Mouse (Mus musculus) CH12.LX (cell line): ENCODE data around the gene Zfp36. TPM values are rescaled to one million over a fixed set of nuclear protein-coding genes. Genes with fewer than 3 reads are reported as not detected.

Experiments
- DNase-seq: peaks from one replicate; pipeline ENCODE4 v3.0.0-alpha.2; 2013; ENCODE audit errors: extremely low read depth
- H3K27ac ChIP-seq: 2 replicates; pipeline ENCODE4 v1.5.1; 2012; ENCODE audit warnings: low read depth, mild to moderate bottlenecking, control low read depth, moderate library complexity; ENCODE audit not compliant: insufficient read depth
- H3K27me3 ChIP-seq: replicated peaks from 2 replicates; pipeline ENCODE3; 2012; ENCODE audit warnings: inconsistent platforms
- H3K36me3 ChIP-seq, 2 experiments: replicated peaks in 1 of 2; 2 replicates each; pipeline versions ENCODE3 to v1.6.1; 2012; ENCODE audit warnings: inconsistent platforms in 1 of 2, low read length in 1 of 2, mild to moderate bottlenecking in 1 of 2, mixed read lengths in 1 of 2, moderate library complexity in 1 of 2; ENCODE audit not compliant: control insufficient read depth in 1 of 2, insufficient read depth in 1 of 2
- H3K4me1 ChIP-seq, 2 experiments: 2 replicates each; pipeline ENCODE4 v1.6.1; 2012; ENCODE audit warnings: inconsistent platforms in 1 of 2, moderate library complexity in 1 of 2; ENCODE audit not compliant: insufficient read depth in 2 of 2, control insufficient read depth in 1 of 2
- H3K4me2 ChIP-seq: 2 replicates; pipeline ENCODE4 v1.6.1; 2012; ENCODE audit warnings: low read depth, mild to moderate bottlenecking, control low read depth; ENCODE audit not compliant: poor library complexity, insufficient read depth, severe bottlenecking
- H3K4me3 ChIP-seq, 3 experiments: fragments of 150-350 bp in 1 of 3; sonication (generic) in 1 of 3; replicated peaks in 1 of 3; 2 replicates each; pipeline versions ENCODE3 to v1.5.1; 2011 to 2012; ENCODE audit warnings: low read depth in 2 of 3, low read length in 2 of 3, mild to moderate bottlenecking in 2 of 3, moderate library complexity in 2 of 3, control low read depth in 1 of 3, improper control_type of control experiment in 1 of 3, inconsistent platforms in 1 of 3, mixed read lengths in 1 of 3; ENCODE audit not compliant: poor library complexity in 1 of 3
- H3K79me2 ChIP-seq: replicated peaks from 2 replicates; pipeline ENCODE4 v1.6.1; 2012; ENCODE audit warnings: mild to moderate bottlenecking, moderate library complexity; ENCODE audit not compliant: control insufficient read depth, poor library complexity, insufficient read depth, severe bottlenecking; ENCODE audit errors: extremely low read depth
- H3K9ac ChIP-seq: 2 replicates; pipeline ENCODE4 v1.6.1; 2012; ENCODE audit warnings: low read depth, mild to moderate bottlenecking, control low read depth, moderate library complexity; ENCODE audit not compliant: insufficient read depth
- H3K9me3 ChIP-seq: replicated peaks from 2 replicates; pipeline ENCODE3; 2012; ENCODE audit warnings: low read length, inconsistent platforms, mixed read lengths
- CHD1 ChIP-seq: IDR thresholded peaks from 2 replicates; pipeline ENCODE4 v1.6.1; 2012; ENCODE audit warnings: low read depth, low read length, improper control_type of control experiment, inconsistent platforms
- CHD2 ChIP-seq: IDR thresholded peaks from 2 replicates; pipeline ENCODE4 v1.6.1; 2011; ENCODE audit warnings: low read length, improper control_type of control experiment
- CTCF ChIP-seq, 2 experiments: IDR thresholded peaks in 1 of 2; conservative IDR thresholded peaks in 1 of 2; 2 replicates each; pipeline ENCODE4 v1.5.1; 2011 to 2012; ENCODE audit warnings: low read depth in 2 of 2, low read length in 2 of 2, improper control_type of control experiment in 1 of 2, inconsistent platforms in 1 of 2, mild to moderate bottlenecking in 1 of 2, moderate library complexity in 1 of 2
- E2F4 ChIP-seq: IDR thresholded peaks from 2 replicates; pipeline ENCODE4 v1.6.1; 2011; ENCODE audit warnings: low read depth, low read length, improper control_type of control experiment; ENCODE audit not compliant: insufficient replicate concordance
- ELF1 ChIP-seq: IDR thresholded peaks from 2 replicates; pipeline ENCODE4 v1.6.1; 2014; ENCODE audit warnings: low read depth, mild to moderate bottlenecking, inconsistent platforms, low read length, improper control_type of control experiment
- EP300 ChIP-seq: IDR thresholded peaks from 2 replicates; pipeline ENCODE4 v1.6.1; 2011; ENCODE audit warnings: low read length, improper control_type of control experiment
- ETS1 ChIP-seq: conservative IDR thresholded peaks from 2 replicates; pipeline ENCODE4 v1.6.1; 2012; ENCODE audit warnings: low read depth, mild to moderate bottlenecking, inconsistent platforms, low read length, improper control_type of control experiment, moderate library complexity
- HCFC1 ChIP-seq: IDR thresholded peaks from 2 replicates; pipeline ENCODE4 v1.6.1; 2012; ENCODE audit warnings: low read depth, mild to moderate bottlenecking, inconsistent platforms, low read length, improper control_type of control experiment
- IRF4 ChIP-seq: IDR thresholded peaks from 2 replicates; pipeline ENCODE4 v1.6.1; 2014; ENCODE audit warnings: low read depth, mild to moderate bottlenecking, inconsistent platforms, low read length, improper control_type of control experiment
- JUN ChIP-seq: IDR thresholded peaks from 2 replicates; pipeline ENCODE4 v1.6.1; 2011; ENCODE audit warnings: low read depth, mild to moderate bottlenecking, low read length, improper control_type of control experiment, moderate library complexity; ENCODE audit not compliant: insufficient read depth
- KAT2A ChIP-seq: IDR thresholded peaks from 2 replicates; pipeline ENCODE4 v1.6.1; 2012; ENCODE audit warnings: low read length, improper control_type of control experiment, inconsistent platforms; ENCODE audit not compliant: insufficient replicate concordance
- MAFK ChIP-seq: IDR thresholded peaks from 2 replicates; pipeline ENCODE4 v1.6.1; 2011; ENCODE audit warnings: low read length, improper control_type of control experiment; ENCODE audit not compliant: insufficient replicate concordance
- MAX ChIP-seq: IDR thresholded peaks from 2 replicates; pipeline ENCODE4 v1.6.1; 2011; ENCODE audit warnings: low read length, improper control_type of control experiment
- MAZ ChIP-seq: IDR thresholded peaks from 2 replicates; pipeline ENCODE4 v1.6.1; 2012; ENCODE audit warnings: low read depth, mild to moderate bottlenecking, inconsistent platforms, low read length, improper control_type of control experiment, moderate library complexity
- MXI1 ChIP-seq: IDR thresholded peaks from 2 replicates; pipeline ENCODE4 v1.6.1; 2011; ENCODE audit warnings: mild to moderate bottlenecking, low read depth, low read length, improper control_type of control experiment
- MYC ChIP-seq: IDR thresholded peaks from 2 replicates; pipeline ENCODE4 v1.6.1; 2011; ENCODE audit warnings: low read depth, mild to moderate bottlenecking, improper control_type of control experiment, low read length
- NRF1 ChIP-seq: IDR thresholded peaks from 2 replicates; pipeline ENCODE4 v1.6.1; 2014; ENCODE audit warnings: low read depth, mild to moderate bottlenecking, inconsistent platforms, low read length, improper control_type of control experiment, moderate library complexity
- PAX5 ChIP-seq: IDR thresholded peaks from 2 replicates; pipeline ENCODE4 v1.6.1; 2012; ENCODE audit warnings: low read length, inconsistent platforms, mixed read lengths
- POLR2A ChIP-seq: IDR thresholded peaks from 2 replicates; pipeline ENCODE4 v1.6.1; 2011; ENCODE audit warnings: low read depth, mild to moderate bottlenecking, improper control_type of control experiment, low read length
- POLR2AphosphoS2 ChIP-seq: IDR thresholded peaks from 2 replicates; pipeline ENCODE4 v1.6.1; 2011; ENCODE audit warnings: low read depth, low read length, improper control_type of control experiment
- RAD21 ChIP-seq: IDR thresholded peaks from 2 replicates; pipeline ENCODE4 v1.6.1; 2011; ENCODE audit warnings: low read depth, mild to moderate bottlenecking, low read length, improper control_type of control experiment, moderate library complexity
- SMC3 ChIP-seq: IDR thresholded peaks from 2 replicates; pipeline ENCODE4 v1.6.1; 2011; ENCODE audit warnings: low read depth, low read length, improper control_type of control experiment
- TCF12 ChIP-seq: IDR thresholded peaks from 2 replicates; pipeline ENCODE4 v1.6.1; 2014; ENCODE audit warnings: low read depth, mild to moderate bottlenecking, inconsistent platforms, low read length, improper control_type of control experiment
- UBTF ChIP-seq: IDR thresholded peaks from 2 replicates; pipeline ENCODE4 v1.6.1; 2012; ENCODE audit warnings: low read depth, mild to moderate bottlenecking, inconsistent platforms, low read length, improper control_type of control experiment, moderate library complexity
- USF1 ChIP-seq: IDR thresholded peaks from 2 replicates; pipeline ENCODE4 v1.6.1; 2014; ENCODE audit warnings: low read depth, mild to moderate bottlenecking, inconsistent platforms, low read length, improper control_type of control experiment
- USF2 ChIP-seq: conservative IDR thresholded peaks from 2 replicates; pipeline ENCODE4 v1.6.1; 2011; ENCODE audit warnings: low read depth, low read length, improper control_type of control experiment
- ZC3H11A ChIP-seq: IDR thresholded peaks from 2 replicates; pipeline ENCODE4 v1.6.1; 2012; ENCODE audit warnings: low read depth, mild to moderate bottlenecking, inconsistent platforms, low read length, improper control_type of control experiment
- ZKSCAN1 ChIP-seq: IDR thresholded peaks from 2 replicates; pipeline ENCODE4 v1.6.1; 2012; ENCODE audit warnings: low read depth, inconsistent platforms, low read length, improper control_type of control experiment, borderline replicate concordance
- ZMIZ1 ChIP-seq: IDR thresholded peaks from 2 replicates; pipeline ENCODE4 v1.6.1; 2012; ENCODE audit warnings: low read depth, mild to moderate bottlenecking, inconsistent platforms, low read length, improper control_type of control experiment
- dilution Hi-C: fragments of 300-500 bp; cut with MboI; formaldehyde crosslinking; loops from 2 replicates; pipeline ENCODE4 v1.14.3; 2020; ENCODE audit warnings: low sequenced_read_pairs; ENCODE audit not compliant: extremely low pct_unique_long_range_greater_than_20kb, extremely low pct_ligation_motif_present
- in situ Hi-C: fragments of 300-500 bp; cut with MboI; formaldehyde crosslinking; loops from 3 replicates; pipeline ENCODE4 v1.14.3; 2019; ENCODE audit warnings: low sequenced_read_pairs, low pct_ligation_motif_present, low pct_unique_long_range_greater_than_20kb, mixed read lengths
- polyA plus RNA-seq: library from polyadenylated mRNA; unstranded; fragments of >175 nt; gene quantifications from 2 replicates; pipeline ENCODE4 v1.2.1, GENCODE M21; 2012; ENCODE audit warnings: low read depth; ENCODE audit not compliant: insufficient read length
- total RNA-seq, 2 experiments: library from RNA; depleted of rRNA; stranded (reverse); fragments of 300-350 nt in 1 of 2; fragments of >200 nt in 1 of 2; gene quantifications; 2 replicates each; pipeline ENCODE4 v1.2.3; 2012 to 2014

The Zfp36 gene
- total and polyA plus RNA-seq, 3 experiments, result 1.9 to 9.9 (median 2.8) TPM

GRCm38 (mm10) chr7:28417368-28417767 is 37.3 kb upstream of the Zfp36 start:
- H3K36me3 ChIP-seq, result peaks cover 55 to 97% of the 10 kb centered on the region in 2 experiments
- no peak overlapping the region for H3K27ac ChIP-seq
- in situ Hi-C loops (no loop called here), dilution Hi-C loops (no loop called here)
- 0 out of 2 replicates have a peak, but pooled peaks cover 2% of the 10 kb centered on the region for H3K79me2 ChIP-seq
- H3K4me1 ChIP-seq, result no peaks in the 10 kb centered on the region; a peak in 1 of 4 replicates
- no peak overlapping the region for H3K4me2 ChIP-seq
- TF ChIP-seq POLR2AphosphoS2, result no peak
- TF ChIP-seq MYC, result no peak
- peak; percentile 5 for TF ChIP-seq RAD21
- no peak for TF ChIP-seq CHD1
- no peak for TF ChIP-seq ETS1
- no peak for TF ChIP-seq IRF4
- TF ChIP-seq SMC3, result peak; percentile 12; the same call in 1 of the 2 replicates
- TF ChIP-seq MAZ, result no peak
- no peak for TF ChIP-seq ZMIZ1
- peak; percentile 14 to 32; a peak in 3 of 4 replicates for TF ChIP-seq CTCF (conservative IDR thresholded peaks at IDR 0.05 in 1 of 2, IDR thresholded peaks at IDR 0.05 in 1 of 2; ENCODE audit: low read depth in 2 of 2, low read length in 2 of 2)
- H3K27me3 ChIP-seq, result no peaks in the 10 kb centered on the region
- H3K9me3 ChIP-seq, result peaks cover 4% of the 10 kb centered on the region
- DNase-seq, result no peak
- no peak overlapping the region for H3K4me3 ChIP-seq
- no peak overlapping the region for H3K9ac ChIP-seq

- in situ Hi-C loops, result no loop called here
- Histone ChIP-seq H3K27me3 (no peaks in the 10 kb centered on the region), H3K4me3 (no peak overlapping the region), H3K79me2 (no peaks in the 10 kb centered on the region), H3K9ac (no peak overlapping the region)
- TF ChIP-seq TCF12 (no peak), ZKSCAN1 (no peak), HCFC1 (no peak), MAX (no peak), CTCF (conservative IDR thresholded peaks at IDR 0.05 in 1 of 2, IDR thresholded peaks at IDR 0.05 in 1 of 2; ENCODE audit: low read depth in 2 of 2, low read length in 2 of 2) (peak in 1 of 2 experiments; percentile 51; a peak in 2 of 4 replicates), RAD21 (peak; percentile 13), E2F4 (no peak), UBTF (no peak), MAZ (no peak), SMC3 (peak; percentile 34), PAX5 (no peak), ZMIZ1 (no peak), NRF1 (no peak), ELF1 (no peak), EP300 (no peak), KAT2A (no peak), USF1 (no peak), MXI1 (no peak), JUN (no peak), IRF4 (no peak), POLR2A (no peak), USF2 (no peak), CHD2 (no peak), CHD1 (no peak), ZC3H11A (no peak), MAFK (no peak)
- TF ChIP-seq, all 38 proteins: peak for 3
- Histone ChIP-seq H3K4me1 (no peaks in the 10 kb centered on the region), H3K4me2 (no peak overlapping the region), H3K9me3 (peaks cover under 1% of the 10 kb centered on the region), H3K36me3 (peaks cover 43 to 93% of the 10 kb centered on the region in 2 experiments), H3K27ac (no peak overlapping the region)
- DNase-seq, result no peak
- dilution Hi-C loops, result no loop called here
Measured at GRCm38 (mm10) chr7:28412826-28413225, 32.8 kb upstream of the Zfp36 start.
